Mouse (Mus musculus) hindbrain, embryonic 12.5 days (tissue): ENCODE measurements at regions not wholly inside any gene's neighbourhood (a gene's known extent, or its start where the extent isn't known, plus 50 kb on each side); places are given as distances from the start of the nearest gene placed in this dataset.

Experiments used
- ATAC-seq: fragments of 200-750 bp; cut with Nextera tagmentation; 2 replicates; pipeline ENCODE4 v1.8.0; 2017; ENCODE audit warnings: moderate TSS enrichment; ENCODE audit not compliant: low FRiP score
- H3K27ac ChIP-seq: fragments of 300-500 bp; sonication (generic); 2 replicates; pipeline ENCODE4 v1.5.1; 2016; ENCODE audit warnings: mild to moderate bottlenecking
- H3K27me3 ChIP-seq: fragments of 300-500 bp; sonication (generic); 2 replicates; pipeline ENCODE4 v1.6.1; 2016; ENCODE audit warnings: mild to moderate bottlenecking
- H3K36me3 ChIP-seq: fragments of 300-500 bp; sonication (generic); 2 replicates; pipeline ENCODE4 v1.6.1; 2016; ENCODE audit warnings: mild to moderate bottlenecking
- H3K4me1 ChIP-seq: fragments of 300-500 bp; sonication (generic); 2 replicates; pipeline ENCODE4 v1.6.1; 2016
- H3K4me2 ChIP-seq: fragments of 300-500 bp; sonication (generic); replicated peaks from 2 replicates; pipeline ENCODE4 v1.6.1; 2016; ENCODE audit warnings: mild to moderate bottlenecking
- H3K4me3 ChIP-seq: fragments of 300-500 bp; sonication (generic); 2 replicates; pipeline ENCODE4 v1.5.1; 2016; ENCODE audit warnings: mild to moderate bottlenecking
- H3K9ac ChIP-seq: fragments of 300-500 bp; sonication (generic); 2 replicates; pipeline ENCODE4 v1.6.1; 2016; ENCODE audit warnings: mild to moderate bottlenecking, moderate library complexity
- H3K9me3 ChIP-seq: fragments of 300-500 bp; sonication (generic); replicated peaks from 2 replicates; pipeline ENCODE4 v1.6.1; 2016; ENCODE audit warnings: mild to moderate bottlenecking
- WGBS: fragments of 180-500 bp; shearing (Covaris S2); methylation state at CpG from one replicate; pipeline ENCODE4 v1.1.7; 2016; 5-methylcytosine and 5-hydroxymethylcytosine counted together

DNA sequence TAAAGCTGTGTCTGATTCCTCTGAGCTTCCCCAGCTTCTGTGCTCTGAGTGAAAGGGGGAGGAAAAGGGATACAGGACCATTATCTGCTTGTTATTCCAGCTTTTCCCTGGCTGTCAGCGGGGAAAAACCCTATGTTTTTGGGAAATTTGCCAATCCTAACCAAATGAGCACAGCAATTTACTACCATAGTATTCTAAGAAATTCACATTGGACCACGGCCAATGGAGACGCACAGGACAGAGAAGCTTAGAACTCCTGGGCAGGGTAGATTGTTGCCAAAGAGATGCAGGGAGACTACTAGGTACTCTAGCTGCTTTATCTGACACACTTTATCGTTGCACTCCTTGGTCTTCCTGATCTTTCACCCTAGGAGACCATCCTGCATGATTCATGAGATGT lies 303.2 kb downstream of the Olfm3 start:
- WGBS = 72% methylated on average over 4 of the region's 4 CpGs
- no peak for ATAC-seq
- H3K36me3 ChIP-seq = no peaks in the 10 kb centered on the region
- no peak overlapping the region for H3K9ac ChIP-seq
- H3K9me3 ChIP-seq = no peaks in the 10 kb centered on the region
- no peak overlapping the region for H3K4me3 ChIP-seq
- H3K4me2 ChIP-seq = no peak overlapping the region
- no peaks in the 10 kb centered on the region for H3K27me3 ChIP-seq
- H3K4me1 ChIP-seq = no peaks in the 10 kb centered on the region
- no peak overlapping the region for H3K27ac ChIP-seq

DNA sequence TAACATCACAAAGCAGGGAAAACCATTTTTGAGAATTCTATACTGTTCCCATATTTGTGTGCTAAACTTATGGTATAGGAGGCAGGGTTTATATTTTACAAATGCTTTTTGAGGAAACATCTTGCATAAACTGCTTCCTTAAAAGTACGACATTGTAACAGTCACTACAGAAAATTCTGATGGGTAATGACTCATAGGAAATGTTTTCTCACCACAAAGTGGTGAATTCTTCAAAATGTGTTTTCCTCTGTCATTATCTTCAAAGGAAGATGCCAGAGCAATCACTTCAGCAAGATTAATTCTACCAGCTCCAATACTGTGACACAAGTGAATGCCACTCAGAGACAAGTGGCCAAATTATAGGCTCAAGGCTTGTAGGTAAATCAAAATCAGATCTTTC lies 308.0 kb downstream of the Olfm3 start:
- ATAC-seq = no peak
- Histone ChIP-seq H3K9ac (no peak overlapping the region), H3K4me1 (no peaks in the 10 kb centered on the region), H3K27me3 (no peaks in the 10 kb centered on the region), H3K36me3 (no peaks in the 10 kb centered on the region), H3K4me2 (no peak overlapping the region), H3K27ac (no peak overlapping the region), H3K9me3 (no peaks in the 10 kb centered on the region), H3K4me3 (no peak overlapping the region)
- 91% methylated on average over 1 of the region's 1 CpGs for WGBS

DNA sequence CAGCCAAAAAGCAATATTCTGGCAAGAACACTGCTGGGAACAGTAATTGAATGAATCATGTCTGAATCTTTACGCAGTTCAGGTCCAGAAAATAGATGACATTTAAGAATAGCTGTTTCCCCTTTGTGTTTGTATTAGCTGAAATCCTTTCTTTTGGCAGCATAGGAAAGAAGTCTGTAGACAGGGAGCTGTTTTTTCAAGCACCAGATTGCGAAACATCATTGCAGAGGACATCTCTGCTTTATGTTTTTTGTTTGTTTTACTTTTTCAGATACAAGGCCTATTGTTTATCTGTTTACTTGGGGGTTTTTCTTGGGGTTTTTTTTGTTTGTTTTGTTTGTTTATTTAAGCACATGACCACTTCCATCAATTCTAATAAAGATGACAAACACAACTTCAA lies 309.6 kb downstream of the Olfm3 start:
- no peak for ATAC-seq
- no peak overlapping the region for H3K4me2 ChIP-seq

DNA sequence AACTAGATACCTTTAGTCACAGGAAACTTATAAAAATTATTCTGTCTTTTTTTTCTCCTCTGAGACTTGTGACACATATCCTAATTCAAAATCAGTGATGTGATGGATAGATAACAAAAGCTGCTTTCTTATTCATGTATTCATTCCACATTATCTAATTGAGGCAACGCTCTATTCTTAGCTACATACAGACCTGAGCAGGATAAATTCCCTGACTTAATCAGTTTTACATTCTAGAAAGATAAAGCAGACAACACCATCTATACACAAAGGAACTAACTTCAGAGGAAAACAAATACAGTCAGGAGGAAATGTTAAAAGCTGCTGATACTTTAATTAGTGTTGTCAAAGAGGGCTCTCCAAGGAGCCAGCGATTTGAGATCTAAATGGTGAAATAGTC lies 336.6 kb downstream of the Olfm3 start:
- H3K9ac ChIP-seq = no peak overlapping the region
- no peak for ATAC-seq
- 60% methylated on average over 2 of the region's 2 CpGs for WGBS
- no peak overlapping the region for H3K4me3 ChIP-seq
- no peaks in the 10 kb centered on the region for H3K27me3 ChIP-seq
- H3K4me1 ChIP-seq = no peaks in the 10 kb centered on the region
- H3K4me2 ChIP-seq = no peak overlapping the region
- H3K27ac ChIP-seq = no peak overlapping the region
- H3K36me3 ChIP-seq = no peaks in the 10 kb centered on the region
- H3K9me3 ChIP-seq = no peaks in the 10 kb centered on the region

More for the DNA sequence above, 309.6 kb downstream of the Olfm3 start:
- H3K9ac ChIP-seq = no peak overlapping the region
- no peaks in the 10 kb centered on the region for H3K27me3 ChIP-seq
- WGBS = 73% methylated on average over 2 of the region's 2 CpGs
- no peak overlapping the region for H3K27ac ChIP-seq
- no peaks in the 10 kb centered on the region for H3K4me1 ChIP-seq
- no peaks in the 10 kb centered on the region for H3K36me3 ChIP-seq
- no peaks in the 10 kb centered on the region for H3K9me3 ChIP-seq
- H3K4me3 ChIP-seq = no peak overlapping the region

DNA sequence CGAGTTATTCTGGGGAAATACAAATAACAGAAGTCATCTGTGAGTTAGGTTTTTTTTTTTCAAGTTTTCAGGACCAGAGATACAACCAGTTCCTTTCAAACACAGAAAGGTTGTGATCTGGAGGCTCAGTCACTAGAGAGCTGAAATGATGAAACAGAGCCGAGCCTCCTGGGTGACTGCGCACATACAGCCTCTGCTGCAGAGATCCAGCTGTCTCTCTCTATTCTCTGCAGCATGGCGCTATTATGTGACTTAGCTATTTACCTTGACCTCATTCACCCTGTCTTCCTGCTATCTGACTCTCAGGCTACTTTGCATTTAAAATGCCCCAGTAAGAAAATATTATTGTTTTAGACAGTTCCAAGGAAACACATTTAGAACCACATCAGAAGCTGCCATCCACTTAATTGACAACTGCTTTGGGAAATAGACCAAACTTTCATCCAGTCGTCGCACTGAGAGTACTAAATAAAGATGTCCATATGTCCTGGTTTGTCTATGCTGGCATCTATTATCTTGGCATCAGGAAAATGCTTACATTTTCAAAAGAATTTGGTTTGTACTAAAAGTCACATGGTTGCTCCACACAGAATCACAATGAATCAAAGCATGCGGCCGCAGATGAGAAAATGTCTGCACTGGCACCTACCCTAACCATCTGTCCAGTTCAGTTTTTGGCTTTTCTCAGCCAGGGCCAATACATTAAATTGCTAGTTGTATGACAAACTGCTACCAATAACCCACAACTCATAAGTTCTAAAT lies 348.9 kb downstream of the Olfm3 start:
- peak; percentile 52; the same call in 1 of the 2 replicates for ATAC-seq
- no peak overlapping the region for H3K27ac ChIP-seq

DNA sequence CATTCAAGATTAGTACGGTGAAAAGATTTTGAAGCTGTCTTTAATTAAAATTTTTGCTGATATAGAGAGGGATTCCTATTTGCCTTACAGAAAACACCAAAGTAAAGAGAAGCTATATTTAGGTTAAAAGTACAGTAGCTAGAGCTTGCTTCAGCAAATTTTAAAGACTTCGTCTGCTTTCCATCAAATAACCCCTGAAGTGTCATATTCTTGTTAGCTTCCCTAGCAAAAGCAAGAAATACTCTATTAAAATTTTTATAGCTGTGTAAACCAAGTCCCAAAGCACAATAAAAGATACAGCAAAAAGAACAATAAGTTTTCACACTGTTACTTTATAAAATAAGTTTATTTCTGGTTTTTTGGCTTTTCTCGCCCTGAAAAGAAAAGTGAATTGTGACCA lies 372.3 kb downstream of the Olfm3 start:
- H3K9me3 ChIP-seq = no peaks in the 10 kb centered on the region
- H3K4me3 ChIP-seq = no peak overlapping the region
- 87% methylated on average over 3 of the region's 3 CpGs for WGBS
- H3K4me1 ChIP-seq = no peaks in the 10 kb centered on the region
- no peaks in the 10 kb centered on the region for H3K27me3 ChIP-seq
- H3K4me2 ChIP-seq = no peak overlapping the region
- no peak for ATAC-seq
- no peak overlapping the region for H3K27ac ChIP-seq
- no peaks in the 10 kb centered on the region for H3K36me3 ChIP-seq
- no peak overlapping the region for H3K9ac ChIP-seq

More for the DNA sequence above, 348.9 kb downstream of the Olfm3 start:
- Histone ChIP-seq H3K4me2 (no peak overlapping the region), H3K36me3 (no peaks in the 10 kb centered on the region), H3K4me3 (no peak overlapping the region), H3K27me3 (no peaks in the 10 kb centered on the region), H3K9ac (no peak overlapping the region), H3K9me3 (no peaks in the 10 kb centered on the region), H3K4me1 (no peaks in the 10 kb centered on the region)
- WGBS = 59% methylated on average over 8 of the region's 8 CpGs

DNA sequence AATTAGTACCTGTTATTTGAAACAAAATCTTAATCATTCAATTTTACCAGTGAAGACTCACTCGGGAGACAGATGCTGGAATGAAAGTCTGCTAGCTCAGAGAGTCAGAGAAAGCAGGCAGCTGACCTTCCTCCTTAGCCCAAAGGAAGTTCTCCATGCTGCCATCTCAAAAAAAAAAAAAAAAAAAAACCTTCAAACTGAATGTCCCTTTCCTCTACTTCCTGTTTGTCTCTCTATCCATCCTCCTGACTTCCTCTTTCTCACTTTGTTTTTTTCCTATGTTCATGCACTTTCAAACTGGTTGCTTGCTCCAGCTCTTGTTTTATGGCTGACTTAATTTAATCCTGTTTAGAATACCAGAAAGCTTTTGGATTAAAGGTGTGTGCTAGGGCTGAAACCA lies 377.4 kb downstream of the Olfm3 start:
- no peak for ATAC-seq
- no peaks in the 10 kb centered on the region for H3K4me1 ChIP-seq
- no peak overlapping the region for H3K27ac ChIP-seq
- H3K36me3 ChIP-seq = no peaks in the 10 kb centered on the region
- H3K9ac ChIP-seq = no peak overlapping the region
- no peaks in the 10 kb centered on the region for H3K9me3 ChIP-seq
- H3K27me3 ChIP-seq = no peaks in the 10 kb centered on the region
- no peak overlapping the region for H3K4me2 ChIP-seq
- no peak overlapping the region for H3K4me3 ChIP-seq
- WGBS = 79% methylated on average over 1 of the region's 1 CpGs

DNA sequence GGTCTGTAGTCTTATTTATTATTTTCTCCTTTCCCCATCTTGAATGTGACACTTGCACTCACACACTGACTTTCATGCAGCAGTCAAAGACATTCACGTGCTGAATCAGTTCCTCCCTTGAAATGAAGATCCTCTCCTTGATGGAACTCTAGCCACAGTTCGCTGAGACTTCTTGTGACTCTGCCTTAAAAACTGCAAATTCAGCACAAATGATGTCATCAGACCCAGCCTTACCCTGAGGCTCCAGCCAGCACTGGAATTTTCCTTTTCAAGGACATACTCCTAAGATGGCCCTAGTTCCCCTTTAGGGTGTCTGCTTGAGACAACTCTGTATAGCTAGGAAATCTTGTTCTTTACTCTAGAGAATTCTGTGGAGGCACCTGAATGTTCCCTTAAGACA lies 380.6 kb downstream of the Olfm3 start:
- 91% methylated on average over 2 of the region's 2 CpGs for WGBS
- Histone ChIP-seq H3K27me3 (no peaks in the 10 kb centered on the region), H3K4me1 (no peaks in the 10 kb centered on the region), H3K4me2 (no peak overlapping the region), H3K4me3 (no peak overlapping the region), H3K9me3 (no peaks in the 10 kb centered on the region), H3K36me3 (no peaks in the 10 kb centered on the region), H3K9ac (no peak overlapping the region), H3K27ac (no peak overlapping the region)
- no peak for ATAC-seq
